28 mouse cellular contexts compared by ENCODE assay signal in the genomic region with DNA sequence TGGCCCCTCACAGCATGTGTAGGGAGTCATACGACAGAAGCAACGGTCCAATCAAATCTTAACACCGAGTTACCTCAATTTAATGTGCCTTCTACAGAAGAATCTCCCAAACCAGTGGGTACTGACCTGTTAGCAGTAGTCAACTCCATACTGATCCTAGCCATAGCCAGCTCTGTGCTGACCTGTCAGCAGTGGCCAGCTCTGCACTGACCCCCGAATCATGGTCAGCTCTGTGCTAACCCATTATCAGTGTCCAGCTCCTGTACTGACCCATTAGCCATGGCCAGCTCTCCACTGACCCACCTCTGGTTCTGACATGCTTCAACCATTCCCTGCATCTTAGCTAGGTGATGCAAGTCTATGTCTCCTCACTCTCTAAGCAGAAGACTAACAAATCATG.
"Had no signal": no experiment of that assay in that cellular context is flagged by ENCODE, and none has a peak within 500 bp of the region (broad histone marks: within the 10 kb centered on the region; RNA-seq: fewer than 3 reads in every experiment).

No protein-coding gene starts in this region.

- DNase-seq: cerebellum, adult 2 months; cerebellum, adult 8-10 months; cerebellum, adult 9-10 months; cerebellum, adult 9-11 months; cerebellum, postnatal 10 days; cerebellum, postnatal 14 days; cerebellum, postnatal 25 days; cerebellum, postnatal 36 days; embryo, embryonic 11 days; forebrain, postnatal 0 days; gastrocnemius, adult 2 months; gastrocnemius, postnatal 10 days; gastrocnemius, postnatal 14 days; gastrocnemius, postnatal 25 days; gastrocnemius, postnatal 36 days; heart, adult 18-20 months; heart, adult 2 months had no signal

- H3K4me2 ChIP-seq: embryonic facial prominence, embryonic 12.5 days; embryonic facial prominence, embryonic 13.5 days; embryonic facial prominence, embryonic 15.5 days; forebrain, embryonic 12.5 days; forebrain, embryonic 13.5 days; forebrain, embryonic 15.5 days had no signal

- H3K4me1 ChIP-seq: embryonic facial prominence, embryonic 15.5 days had no signal

- H3K9ac ChIP-seq: embryonic facial prominence, embryonic 12.5 days; embryonic facial prominence, embryonic 13.5 days; embryonic facial prominence, embryonic 15.5 days; forebrain, embryonic 12.5 days; forebrain, embryonic 13.5 days; forebrain, embryonic 15.5 days; forebrain, postnatal 0 days had no signal

- H3K9me3 ChIP-seq: embryonic facial prominence, embryonic 10.5 days; embryonic facial prominence, embryonic 12.5 days; embryonic facial prominence, embryonic 13.5 days; embryonic facial prominence, embryonic 15.5 days; forebrain, embryonic 10.5 days; forebrain, embryonic 12.5 days; forebrain, embryonic 13.5 days; forebrain, embryonic 15.5 days had no signal

- H3K36me3 ChIP-seq: embryonic facial prominence, embryonic 10.5 days; embryonic facial prominence, embryonic 12.5 days; embryonic facial prominence, embryonic 13.5 days; embryonic facial prominence, embryonic 15.5 days; forebrain, embryonic 10.5 days; forebrain, embryonic 12.5 days; forebrain, embryonic 15.5 days had no signal

- H3K27ac ChIP-seq: embryonic facial prominence, embryonic 10.5 days; embryonic facial prominence, embryonic 12.5 days; embryonic facial prominence, embryonic 13.5 days; embryonic facial prominence, embryonic 15.5 days; forebrain, embryonic 12.5 days; forebrain, embryonic 13.5 days; forebrain, embryonic 15.5 days; gastrocnemius, adult 2 months; heart, adult 2 months had no signal

- H3K4me3 ChIP-seq: embryonic facial prominence, embryonic 10.5 days; embryonic facial prominence, embryonic 12.5 days; embryonic facial prominence, embryonic 13.5 days; embryonic facial prominence, embryonic 15.5 days; erythroblast, embryonic 14.5 days; forebrain, embryonic 10.5 days; forebrain, embryonic 12.5 days; forebrain, embryonic 13.5 days; forebrain, embryonic 15.5 days; gastrocnemius, adult 2 months; heart, adult 2 months had no signal

- ATAC-seq: forebrain, embryonic 13.5 days; forebrain, embryonic 14.5 days; forebrain, embryonic 15.5 days; forebrain, embryonic 16.5 days; forebrain, postnatal 0 days had no signal

- H3K27me3 ChIP-seq: embryonic facial prominence, embryonic 12.5 days; embryonic facial prominence, embryonic 15.5 days; forebrain, embryonic 12.5 days; forebrain, embryonic 13.5 days; forebrain, embryonic 15.5 days had no signal
